Mouse (Mus musculus) testis, adult 2 months (tissue): ENCODE data around the gene Foxp4.

Source experiments
- CTCF ChIP-seq: fragments of 200-500 bp; IDR thresholded peaks from 2 replicates; pipeline ENCODE4 v1.5.1; 2012; ENCODE audit warnings: low read depth, mild to moderate bottlenecking, inconsistent platforms, low read length, moderate library complexity; ENCODE audit not compliant: control insufficient read depth, insufficient read depth, insufficient replicate concordance
- POLR2A ChIP-seq: fragments of 200-500 bp; IDR thresholded peaks from 2 replicates; pipeline ENCODE4 v1.6.1; 2012; ENCODE audit warnings: low read depth, mild to moderate bottlenecking, inconsistent platforms, low read length, moderate library complexity; ENCODE audit not compliant: control insufficient read depth

GRCm38 (mm10) chr17:47834482-47834767 is 90.0 kb downstream of the Foxp4 start, which contains the start of gene Mdfi:
- TF ChIP-seq CTCF (no peak), POLR2A (no peak)
